Mouse (Mus musculus) lung, postnatal 4 days (tissue): ENCODE measurements around the gene Foxb1.

Experiments used
- DNase-seq, 2 experiments: peaks; one replicate each; pipeline ENCODE4 v3.0.0; 2021

Gene Foxb1

GRCm38 (mm10) chr9:69756456-69756855, 4.3 kb downstream of the Foxb1 start:
- DNase-seq: no peak

- DNase-seq: no peak
These were observed 4.7 kb downstream of the Foxb1 start for GRCm38 (mm10) chr9:69756041-69756440.

- DNase-seq: no peak
These were observed 5.6 kb downstream of the Foxb1 start for GRCm38 (mm10) chr9:69755157-69755556.

GRCm38 (mm10) chr9:69754712-69755111, 6.0 kb downstream of the Foxb1 start:
- no peak for DNase-seq

GRCm38 (mm10) chr9:69754291-69754690, 6.4 kb downstream of the Foxb1 start:
- no peak for DNase-seq

GRCm38 (mm10) chr9:69747971-69748370, 12.8 kb downstream of the Foxb1 start:
- no peak for DNase-seq

- no peak for DNase-seq
These were observed 32.0 kb downstream of the Foxb1 start for GRCm38 (mm10) chr9:69728736-69729135.

- no peak for DNase-seq
These were observed 42.3 kb downstream of the Foxb1 start for GRCm38 (mm10) chr9:69718431-69718830.

GRCm38 (mm10) chr9:69716364-69716763, 44.4 kb downstream of the Foxb1 start:
- DNase-seq: no peak

GRCm38 (mm10) chr9:69715445-69715844, 45.3 kb downstream of the Foxb1 start:
- DNase-seq: no peak

GRCm38 (mm10) chr9:69714346-69714745, 46.4 kb downstream of the Foxb1 start:
- DNase-seq: no peak

- DNase-seq: peak in 1 of 2 experiments; percentile 6
These were observed 47.0 kb downstream of the Foxb1 start for GRCm38 (mm10) chr9:69713577-69714327.

- peak; percentile 54 to 70 for DNase-seq
These were observed 47.8 kb downstream of the Foxb1 start for GRCm38 (mm10) chr9:69712714-69713525.
